Mouse (Mus musculus): ENCODE results near the gene 4930562C15Rik.

- TF ChIP-seq POLR2A (IDR thresholded peaks at IDR 0.05; ENCODE audit: low read depth, low read length) (no peak), CTCF (IDR thresholded peaks at IDR 0.05; ENCODE audit: extremely low read depth, insufficient read depth, insufficient read length, insufficient replicate concordance) (no peak)
Measured at GRCm38 (mm10) chr16:4903491-4904102, 68.4 kb downstream of the 4930562C15Rik start.
